Mouse (Mus musculus): ENCODE measurements around the gene Zfp12.
"Not testable (repeated sequence)": the region's sequence is repeated elsewhere in the genome, so short reads cannot be mapped to it uniquely, and the experiment has no call there.

The Zfp12 gene

GRCm38 (mm10) chr5:143235028-143235693, at the start of gene Zfp12:
Gene Zfp12, plus strand, starts transcription at chr5:143235163.
- ATAC-seq (ENCODE audit: low TSS enrichment), result peak; percentile 99

- ATAC-seq (ENCODE audit: low TSS enrichment), result not testable (repeated sequence)
These were observed 46.9 kb upstream of the Zfp12 start for GRCm38 (mm10) chr5:143188014-143188413.

GRCm38 (mm10) chr5:143192806-143193205, 42.2 kb upstream of the Zfp12 start:
- ATAC-seq (ENCODE audit: low TSS enrichment), result no peak

- not testable (repeated sequence) for ATAC-seq (ENCODE audit: low TSS enrichment)
These were observed 40.2 kb upstream of the Zfp12 start for GRCm38 (mm10) chr5:143194747-143195146.

- no peak for ATAC-seq (ENCODE audit: low TSS enrichment)
These were observed 39.8 kb upstream of the Zfp12 start for GRCm38 (mm10) chr5:143195166-143195565.

GRCm38 (mm10) chr5:143196506-143196905, 38.5 kb upstream of the Zfp12 start:
- ATAC-seq (ENCODE audit: low TSS enrichment), result no peak

- ATAC-seq (ENCODE audit: low TSS enrichment), result no peak
These were observed 29.9 kb upstream of the Zfp12 start for GRCm38 (mm10) chr5:143205015-143205414.

GRCm38 (mm10) chr5:143213832-143214231, 21.1 kb upstream of the Zfp12 start:
- no peak for ATAC-seq (ENCODE audit: low TSS enrichment)

- ATAC-seq (ENCODE audit: low TSS enrichment), result no peak
These were observed 14.0 kb upstream of the Zfp12 start for GRCm38 (mm10) chr5:143220996-143221395.

GRCm38 (mm10) chr5:143222287-143222686, 12.7 kb upstream of the Zfp12 start:
- no peak for ATAC-seq (ENCODE audit: low TSS enrichment)

- ATAC-seq (ENCODE audit: low TSS enrichment), result no peak
These were observed 8.2 kb upstream of the Zfp12 start, which contains the start of gene Spdye4a for GRCm38 (mm10) chr5:143226790-143227189. Gene Spdye4a, minus strand, starts transcription at chr5:143226890.

- ATAC-seq (ENCODE audit: low TSS enrichment), result no peak
These were observed 1.1 kb downstream of the Zfp12 start for GRCm38 (mm10) chr5:143236036-143236435.

GRCm38 (mm10) chr5:143244926-143245325, 10.0 kb downstream of the Zfp12 start:
- no peak for ATAC-seq (ENCODE audit: low TSS enrichment)

GRCm38 (mm10) chr5:143252039-143252438, 17.1 kb downstream of the Zfp12 start:
- ATAC-seq (ENCODE audit: low TSS enrichment), result 0 out of 2 replicates have a peak, but pooled peaks have one; percentile 7

- ATAC-seq (ENCODE audit: low TSS enrichment), result no peak
These were observed 17.8 kb downstream of the Zfp12 start for GRCm38 (mm10) chr5:143252791-143253185.

- ATAC-seq (ENCODE audit: low TSS enrichment), result peak; percentile 32; the same call in 1 of the 2 replicates
These were observed 18.4 kb downstream of the Zfp12 start for GRCm38 (mm10) chr5:143253186-143253880.

- ATAC-seq (ENCODE audit: low TSS enrichment), result peak; percentile 33
These were observed 19.0 kb downstream of the Zfp12 start for GRCm38 (mm10) chr5:143253881-143254486.

- ATAC-seq (ENCODE audit: low TSS enrichment), result no peak
These were observed 19.6 kb downstream of the Zfp12 start for GRCm38 (mm10) chr5:143254487-143255130.

- ATAC-seq (ENCODE audit: low TSS enrichment), result no peak
These were observed 20.2 kb downstream of the Zfp12 start for GRCm38 (mm10) chr5:143255131-143255519.

GRCm38 (mm10) chr5:143255802-143256201, 20.8 kb downstream of the Zfp12 start:
- ATAC-seq (ENCODE audit: low TSS enrichment), result no peak

GRCm38 (mm10) chr5:143261636-143262035, 26.7 kb downstream of the Zfp12 start:
- ATAC-seq (ENCODE audit: low TSS enrichment), result peak; percentile 85

GRCm38 (mm10) chr5:143264689-143265088, 29.7 kb downstream of the Zfp12 start:
- ATAC-seq (ENCODE audit: low TSS enrichment), result no peak
